Mouse (Mus musculus) bone marrow, adult 2 months (tissue): Measurements from ENCODE around the gene S1pr5. TPM values are rescaled to one million over a fixed set of nuclear protein-coding genes. Genes with fewer than 3 reads are reported as not detected.
"Not testable (repeated sequence)": the region's sequence is repeated elsewhere in the genome, so short reads cannot be mapped to it uniquely, and the experiment has no call there.

Experiments
- H3K27ac ChIP-seq: fragments of 200-500 bp; 2 replicates; pipeline ENCODE4 v1.5.1; 2012; ENCODE audit warnings: low read depth, mild to moderate bottlenecking, control low read depth, inconsistent platforms, low read length; ENCODE audit not compliant: control insufficient read depth, poor library complexity, insufficient read depth
- H3K4me1 ChIP-seq: fragments of 200-500 bp; 2 replicates; pipeline ENCODE4 v1.6.1; 2011; ENCODE audit warnings: low read length; ENCODE audit not compliant: control insufficient read depth, insufficient read depth
- H3K4me3 ChIP-seq: fragments of 200-500 bp; replicated peaks from 2 replicates; pipeline ENCODE3; 2011; ENCODE audit warnings: mild to moderate bottlenecking, low read depth, low read length, control low read depth; ENCODE audit not compliant: control insufficient read depth
- CTCF ChIP-seq: fragments of 200-500 bp; IDR thresholded peaks from 2 replicates; pipeline ENCODE4 v1.5.1; 2011; ENCODE audit warnings: low read length, control low read depth; ENCODE audit not compliant: control insufficient read depth, insufficient read depth
- POLR2A ChIP-seq: fragments of 200-500 bp; IDR thresholded peaks from 2 replicates; pipeline ENCODE4 v1.6.1; 2011; ENCODE audit warnings: low read depth, mild to moderate bottlenecking, control low read depth, low read length, borderline replicate concordance; ENCODE audit not compliant: control insufficient read depth
- WGBS: fragments of 180-500 bp; shearing (Covaris S2); methylation state at CpG from one replicate; pipeline ENCODE4 v1.1.7; 2018; 5-methylcytosine and 5-hydroxymethylcytosine counted together
- polyA plus RNA-seq: library from polyadenylated mRNA; stranded (reverse); fragments of >200 nt; gene quantifications from 2 replicates; pipeline ENCODE4 v1.2.4, GENCODE M21; 2011; ENCODE audit warnings: low replicate concordance; ENCODE audit not compliant: missing spikeins, insufficient read depth, insufficient read length

The S1pr5 gene
- polyA plus RNA-seq, 1 experiment, result 1.00 TPM

- H3K27ac ChIP-seq, result peak overlapping the region; percentile 13; the same call in 1 of the 2 replicates
- TF ChIP-seq POLR2A (no peak), CTCF (no peak)
- peaks cover 8% of the 10 kb centered on the region for H3K4me1 ChIP-seq
- WGBS, result 15% methylated on average over 2 of the region's 2 CpGs
- H3K4me3 ChIP-seq, result no peak overlapping the region
These were observed 13.6 kb upstream of the S1pr5 start for GRCm38 (mm10) chr9:21261831-21262230.

GRCm38 (mm10) chr9:21260491-21261040 lies 12.3 kb upstream of the S1pr5 start:
- 32% methylated on average over 6 of the region's 6 CpGs for WGBS
- no peak overlapping the region for H3K4me3 ChIP-seq
- H3K27ac ChIP-seq, result no peak overlapping the region
- TF ChIP-seq POLR2A (no peak), CTCF (no peak)
- H3K4me1 ChIP-seq, result peaks cover 8% of the 10 kb centered on the region

GRCm38 (mm10) chr9:21256349-21256748 lies 8.1 kb upstream of the S1pr5 start:
- WGBS, result 80% methylated on average over 4 of the region's 4 CpGs
- not testable (repeated sequence) for H3K4me3 ChIP-seq, H3K4me1 ChIP-seq, H3K27ac ChIP-seq

- no peak for TF ChIP-seq CTCF
- no peaks in the 10 kb centered on the region; the same call in 1 of the 2 replicates for H3K4me1 ChIP-seq
- H3K27ac ChIP-seq, result no peak overlapping the region
- H3K4me3 ChIP-seq, result no peak overlapping the region
These were observed 6.4 kb upstream of the S1pr5 start for GRCm38 (mm10) chr9:21254690-21255089.

- 81% methylated on average over 13 of the region's 13 CpGs for WGBS
- TF ChIP-seq POLR2A (no peak), CTCF (no peak)
- H3K4me1 ChIP-seq, result no peaks in the 10 kb centered on the region; the same call in none of the 2 replicates
- no peak overlapping the region for H3K4me3 ChIP-seq
- no peak overlapping the region for H3K27ac ChIP-seq
These were observed 3.0 kb upstream of the S1pr5 start for GRCm38 (mm10) chr9:21251116-21251735.

- 63% methylated on average over 2 of the region's 2 CpGs for WGBS
- TF ChIP-seq CTCF (no peak), POLR2A (no peak)
- H3K4me3 ChIP-seq, result no peak overlapping the region
These were observed 2.3 kb upstream of the S1pr5 start for GRCm38 (mm10) chr9:21250509-21250908.

GRCm38 (mm10) chr9:21249629-21250508 lies 1.6 kb upstream of the S1pr5 start:
- Histone ChIP-seq H3K27ac (no peak overlapping the region), H3K4me1 (no peaks in the 10 kb centered on the region; the same call in none of the 2 replicates), H3K4me3 (no peak overlapping the region)
- 47% methylated on average over 17 of the region's 17 CpGs for WGBS
- TF ChIP-seq POLR2A (no peak), CTCF (no peak)

More at GRCm38 (mm10) chr9:21250509-21250908, 2.3 kb upstream of the S1pr5 start:
- H3K27ac ChIP-seq, result no peak overlapping the region
- no peaks in the 10 kb centered on the region; the same call in none of the 2 replicates for H3K4me1 ChIP-seq

- 85% methylated on average over 1 of the region's 1 CpGs for WGBS
These were observed 1.9 kb downstream of the S1pr5 start for GRCm38 (mm10) chr9:21246342-21246741.

GRCm38 (mm10) chr9:21245113-21245487 lies 3.1 kb downstream of the S1pr5 start:
- WGBS, result 9% methylated on average over 16 of the region's 16 CpGs
- Histone ChIP-seq H3K27ac (no peak overlapping the region), H3K4me3 (no peak overlapping the region), H3K4me1 (peaks cover 2% of the 10 kb centered on the region)
- TF ChIP-seq POLR2A, result no peak
- no peak for TF ChIP-seq CTCF

More at GRCm38 (mm10) chr9:21246342-21246741, 1.9 kb downstream of the S1pr5 start:
- peaks cover 2% of the 10 kb centered on the region for H3K4me1 ChIP-seq
- no peak for TF ChIP-seq POLR2A
- no peak for TF ChIP-seq CTCF
- no peak overlapping the region for H3K4me3 ChIP-seq
- no peak overlapping the region for H3K27ac ChIP-seq
